Mouse (Mus musculus) kidney, adult 9 months (tissue): ENCODE results near the gene Copz1.

Experiments
- DNase-seq: peaks from one replicate; pipeline ENCODE4 v3.0.0; 2022

The Copz1 gene

DNA sequence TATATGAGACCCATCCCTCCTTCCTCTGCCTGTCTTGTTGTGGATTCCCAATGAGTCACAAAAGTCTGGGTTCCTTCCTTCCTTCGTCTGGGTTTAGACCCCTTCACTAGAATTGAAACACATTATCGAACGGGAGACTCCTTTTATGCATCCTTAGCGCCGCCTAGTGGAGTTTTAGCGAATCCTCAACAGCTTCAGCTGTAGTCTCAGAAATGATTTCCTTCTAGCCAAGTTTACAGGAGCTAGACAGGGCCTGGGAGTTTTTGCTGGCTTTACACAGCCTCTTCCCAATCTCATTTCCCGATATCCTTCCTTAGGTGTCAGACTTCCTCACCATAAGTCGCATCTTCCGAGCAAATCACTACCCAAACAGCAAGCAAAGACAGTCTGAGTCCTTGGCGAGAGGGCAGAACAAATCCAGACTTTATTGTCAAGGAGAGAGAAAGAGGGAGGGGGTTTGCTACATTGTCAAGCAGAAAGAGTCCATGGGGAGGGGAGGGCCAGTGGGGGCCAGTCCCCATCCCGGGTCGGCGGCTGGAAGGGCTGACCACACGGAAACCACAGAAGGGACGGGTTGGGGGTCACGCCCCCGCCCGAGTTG lies 41.1 kb downstream of the Copz1 start:
- peak; percentile 77 for DNase-seq

DNA sequence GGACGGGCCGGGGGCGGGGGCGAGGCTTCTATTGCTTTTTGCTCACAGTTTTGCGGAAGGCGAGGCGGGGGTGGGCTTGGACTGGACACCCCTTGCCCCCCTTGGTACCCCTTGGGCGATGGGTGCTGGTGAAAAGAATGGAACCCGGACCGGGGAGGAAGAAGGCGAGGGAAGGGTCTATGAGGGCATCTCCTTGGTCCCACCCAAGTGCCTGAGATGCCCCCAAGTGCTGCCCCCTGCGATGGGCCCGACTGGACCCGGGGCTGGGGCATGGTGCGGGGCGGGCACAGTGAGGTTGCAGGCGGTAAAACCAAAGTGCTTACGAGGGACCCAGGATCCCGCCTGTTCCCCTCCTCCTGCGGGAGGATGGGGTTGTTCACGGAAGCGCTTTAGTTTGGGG lies 41.7 kb downstream of the Copz1 start:
- no peak for DNase-seq

DNA sequence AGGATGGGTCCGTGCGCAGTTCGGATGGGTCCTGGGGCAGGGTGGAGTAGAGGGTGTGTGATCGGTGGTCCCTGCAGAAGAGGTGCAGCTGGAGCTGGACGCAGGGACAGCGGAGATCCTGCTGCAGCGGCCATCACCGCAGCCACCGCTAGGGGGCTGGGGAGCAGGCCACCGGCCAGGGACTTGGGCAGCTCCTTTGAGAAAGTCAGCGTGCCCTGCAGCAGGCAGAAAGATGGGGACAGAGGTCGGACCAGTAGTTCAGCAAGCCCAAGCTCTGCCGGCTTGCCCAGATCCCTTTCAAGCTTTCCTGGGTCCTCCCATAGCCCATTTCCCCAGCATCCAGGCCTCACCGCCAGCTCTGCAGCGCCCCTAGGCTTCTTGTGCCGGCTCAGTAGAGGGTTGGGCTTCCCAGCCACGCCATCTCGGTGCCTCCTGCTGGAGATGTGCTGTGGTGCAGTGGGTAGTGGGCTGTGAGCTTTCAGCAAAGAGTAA lies 42.5 kb downstream of the Copz1 start:
- DNase-seq = peak; percentile 79

DNA sequence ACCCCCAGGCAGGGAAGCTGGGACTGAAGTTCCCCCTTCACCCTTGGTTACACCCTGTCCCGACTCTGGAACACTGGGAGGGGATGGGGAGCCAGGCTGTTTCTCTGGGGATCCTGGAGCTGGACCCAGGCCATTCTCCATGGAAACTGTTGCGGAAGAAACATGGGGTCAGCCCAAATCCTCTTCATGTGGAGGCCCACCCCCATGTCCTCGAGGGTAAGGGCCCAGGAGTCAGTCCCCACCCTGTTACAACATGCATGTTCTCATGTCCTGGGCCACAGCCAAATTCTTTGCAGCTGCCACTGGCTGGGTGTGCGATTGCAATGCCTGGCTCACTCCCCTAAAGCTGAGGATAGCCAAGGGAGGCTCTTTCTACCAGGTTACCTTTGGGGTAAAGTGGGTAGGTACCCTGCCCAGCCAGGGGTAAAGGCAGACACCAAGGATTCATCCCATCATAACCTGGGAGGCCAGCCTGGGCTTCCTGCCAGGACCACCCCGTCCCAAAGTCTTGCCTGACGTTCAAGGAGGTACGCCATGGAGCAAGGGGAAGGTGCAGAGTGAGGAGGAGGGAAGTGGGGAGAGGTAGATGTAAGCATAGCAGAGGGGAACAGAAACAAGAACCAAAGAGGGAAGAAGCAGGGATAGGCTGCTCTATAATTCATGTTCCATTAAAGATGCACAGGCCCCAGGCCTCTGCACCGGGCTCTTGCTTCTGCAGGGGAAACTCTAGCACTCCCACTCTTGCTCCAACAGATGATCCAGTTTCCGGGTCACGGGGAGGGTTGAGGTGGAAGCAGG lies 43.7 kb downstream of the Copz1 start:
- DNase-seq = no peak

GRCm38 (mm10) chr15:103317120-103317519 lies 44.6 kb downstream of the Copz1 start:
- no peak for DNase-seq

GRCm38 (mm10) chr15:103317731-103318130 lies 45.2 kb downstream of the Copz1 start:
- DNase-seq = no peak

DNA sequence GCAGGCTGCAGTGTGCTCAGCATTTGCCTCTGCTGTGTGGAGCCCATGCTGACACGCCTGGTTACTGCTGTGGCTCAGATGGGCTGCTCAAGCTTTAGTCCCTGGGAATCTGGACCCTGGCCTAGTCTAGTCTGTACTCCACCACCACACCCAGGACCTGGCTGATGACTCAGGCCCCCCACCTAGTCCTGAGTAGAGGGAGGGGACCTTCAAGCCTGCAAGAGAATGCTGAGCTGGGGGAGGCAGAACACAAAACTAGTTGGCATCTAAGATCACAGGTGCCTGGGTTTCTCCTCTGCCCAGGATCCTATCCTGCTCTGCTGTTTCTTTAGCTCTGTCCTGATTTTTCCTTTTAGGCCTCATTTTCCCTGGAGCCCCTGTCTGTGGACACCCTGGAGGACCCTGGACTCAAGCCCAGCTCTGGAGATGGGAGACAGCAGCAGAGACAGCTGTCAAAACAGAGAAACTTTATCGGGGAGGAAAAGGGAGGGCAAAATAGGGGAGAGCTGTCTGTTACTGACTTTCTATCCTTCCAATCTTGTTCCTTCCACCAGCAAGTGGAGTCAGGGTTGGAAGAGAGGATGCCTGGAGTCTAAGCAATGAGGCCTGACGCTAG lies 45.8 kb downstream of the Copz1 start:
- no peak for DNase-seq

DNA sequence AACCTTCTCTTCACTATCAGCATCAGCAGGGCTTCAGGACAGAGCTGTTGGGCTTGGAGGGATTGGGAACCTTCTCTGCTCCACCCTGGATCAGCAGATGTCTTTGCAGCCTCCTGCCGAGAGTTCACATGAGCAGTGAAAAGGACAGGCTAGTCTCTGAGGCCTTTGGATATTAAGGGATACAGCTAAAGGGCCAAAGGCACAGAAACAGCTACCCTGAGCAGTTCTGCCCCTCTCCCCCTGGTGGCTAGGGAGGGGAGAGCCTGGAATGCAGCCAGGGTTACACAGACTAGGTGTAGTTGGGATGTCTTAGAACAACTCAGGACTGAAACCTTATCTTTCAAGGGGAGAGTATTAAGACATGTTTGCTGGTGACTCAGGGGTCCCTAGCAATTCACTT lies 48.6 kb downstream of the Copz1 start:
- DNase-seq = no peak

GRCm38 (mm10) chr15:103322396-103322795 lies 49.9 kb downstream of the Copz1 start:
- DNase-seq = no peak

GRCm38 (mm10) chr15:103323070-103323454 lies 50.5 kb downstream of the Copz1 start:
- no peak for DNase-seq

DNA sequence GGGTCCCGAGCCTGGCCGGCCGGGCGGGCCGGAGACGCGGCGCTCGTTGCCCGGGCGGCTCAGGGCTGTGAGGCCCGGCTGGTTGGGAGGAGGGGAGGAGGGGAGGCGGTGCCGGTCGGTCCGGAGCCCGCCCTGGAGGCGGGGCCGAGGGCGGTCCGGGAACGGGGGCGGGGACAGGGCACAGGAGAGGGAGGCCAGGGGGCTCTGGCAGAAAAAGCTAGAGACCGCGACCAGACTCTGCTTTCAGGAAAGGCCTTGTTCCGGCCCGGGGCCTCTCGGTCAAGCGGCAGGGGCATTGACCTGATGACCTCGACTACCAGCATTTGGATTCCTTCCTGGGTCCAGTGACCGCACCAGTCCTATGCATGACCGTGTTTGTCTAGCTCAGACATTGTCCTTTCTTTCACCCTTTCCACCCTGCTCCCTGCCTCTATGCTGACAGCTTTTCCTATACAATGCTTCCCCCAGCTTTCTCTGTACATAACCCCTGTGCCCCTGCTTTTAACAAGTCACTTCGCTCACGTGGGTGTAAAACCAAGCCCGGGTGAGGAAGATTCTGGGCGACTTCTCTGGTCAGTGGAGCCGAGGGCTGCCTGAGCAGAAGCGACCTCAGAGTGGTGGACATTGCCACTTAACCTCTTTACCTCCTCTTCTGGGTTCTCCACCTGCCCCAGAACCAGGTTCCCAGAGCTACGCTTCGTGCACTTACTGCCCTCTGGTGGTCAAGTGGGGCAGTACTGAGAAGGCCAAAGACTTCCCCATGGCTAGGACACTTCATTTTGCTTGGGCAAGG lies 51.1 kb downstream of the Copz1 start:
- DNase-seq = peak; percentile 87

DNA sequence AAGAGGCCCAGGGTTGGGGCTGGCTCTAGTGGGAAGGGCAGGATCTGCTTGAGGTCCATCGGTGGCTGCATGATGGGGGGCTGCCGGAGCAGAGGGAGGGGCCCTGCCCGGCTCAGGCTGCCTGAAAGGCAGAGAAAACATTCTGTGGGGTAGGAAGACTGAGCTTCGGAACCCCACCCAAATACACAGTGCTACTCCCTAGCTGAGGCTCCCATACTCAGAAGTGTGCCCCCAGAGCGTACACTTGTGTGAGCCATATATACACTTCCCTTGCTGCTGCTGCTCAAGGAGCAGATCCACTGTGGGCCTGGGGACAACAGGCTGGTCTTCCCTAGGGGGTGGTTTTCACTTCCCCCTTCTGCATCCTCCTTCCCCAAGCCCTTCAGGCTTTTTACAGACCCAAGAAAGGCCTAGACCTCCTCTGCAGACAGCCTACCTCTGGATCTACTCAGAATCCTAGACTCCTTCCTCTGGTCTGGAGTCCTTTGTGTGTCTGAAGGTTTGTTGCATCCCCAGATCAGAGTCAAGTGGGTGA lies 60.6 kb downstream of the Copz1 start:
- no peak for DNase-seq

DNA sequence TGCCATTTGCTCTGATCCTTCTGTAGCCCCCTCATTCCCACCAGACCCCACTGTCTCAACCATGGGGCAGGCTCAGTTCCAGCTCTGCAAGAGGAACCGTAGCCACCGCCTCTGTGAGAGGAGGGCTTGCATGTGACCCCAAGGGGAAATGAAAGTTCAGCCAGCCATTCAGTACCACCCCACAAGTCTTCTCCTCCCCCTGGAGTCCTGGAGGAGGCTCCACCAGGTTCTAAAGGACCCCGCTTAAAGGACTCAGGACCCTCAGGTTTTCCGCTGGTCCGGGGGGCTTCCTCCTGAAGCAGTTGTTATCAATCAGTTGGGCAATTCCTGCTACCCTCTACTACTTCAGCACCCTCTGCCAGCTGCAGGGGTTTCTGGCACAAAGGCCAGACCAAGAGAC lies 61.2 kb downstream of the Copz1 start:
- DNase-seq = no peak

- DNase-seq = no peak
Measured at GRCm38 (mm10) chr15:103334194-103334593, 61.7 kb downstream of the Copz1 start.

DNA sequence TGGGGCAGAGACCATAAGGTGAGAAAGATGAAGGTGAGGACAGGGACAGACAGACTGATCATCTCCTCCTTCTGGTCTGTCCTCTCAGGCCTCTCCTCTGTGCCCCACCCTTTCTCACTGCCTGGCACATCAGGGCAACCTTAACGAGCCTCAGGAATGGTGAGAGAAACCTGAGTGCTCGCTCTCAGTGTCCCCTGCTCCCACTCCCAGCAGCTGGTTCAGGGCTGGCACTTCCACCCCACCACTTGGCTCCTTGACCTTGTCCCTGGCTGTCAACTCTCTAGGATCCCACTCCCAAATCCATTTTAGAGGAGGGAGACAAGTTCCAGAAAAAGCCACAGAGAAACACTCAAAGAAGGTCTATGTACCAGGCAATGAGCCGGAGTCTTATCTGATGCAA lies 62.5 kb downstream of the Copz1 start:
- DNase-seq = no peak

GRCm38 (mm10) chr15:103335488-103336235 lies 63.1 kb downstream of the Copz1 start:
- DNase-seq = no peak

DNA sequence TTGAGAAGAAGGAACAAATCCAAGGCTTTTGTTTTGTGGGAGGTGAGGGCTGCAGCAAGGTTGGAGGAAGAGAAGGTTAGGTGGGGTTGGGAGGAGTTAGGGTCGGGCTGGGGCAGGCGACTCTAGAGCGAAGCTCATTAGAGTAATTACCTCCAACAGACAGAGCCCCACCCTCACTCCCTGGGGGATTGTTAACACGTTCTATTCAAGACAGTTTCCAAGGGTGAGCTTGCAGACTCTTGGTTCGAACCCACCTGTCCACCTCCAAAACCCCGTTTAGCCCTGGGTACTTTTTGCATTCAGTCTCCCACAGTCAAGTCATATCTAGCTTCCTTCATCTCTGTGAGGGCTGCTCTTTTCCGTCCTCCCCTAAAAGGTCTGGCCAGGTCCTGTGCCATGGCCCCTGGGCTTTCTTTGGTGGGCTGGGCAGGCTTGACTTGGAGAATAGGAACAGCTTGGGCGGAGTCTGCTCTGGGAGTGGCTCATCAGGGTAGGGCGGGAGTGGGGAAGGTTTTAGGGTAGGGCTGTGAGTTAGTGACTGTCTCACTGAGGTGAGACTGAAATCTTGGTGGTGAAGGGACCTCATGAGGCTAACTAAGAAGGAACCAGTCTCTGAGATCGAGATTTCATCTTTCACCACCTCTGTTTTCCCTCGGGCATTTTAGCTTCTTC lies 64.6 kb downstream of the Copz1 start:
- DNase-seq = no peak

DNA sequence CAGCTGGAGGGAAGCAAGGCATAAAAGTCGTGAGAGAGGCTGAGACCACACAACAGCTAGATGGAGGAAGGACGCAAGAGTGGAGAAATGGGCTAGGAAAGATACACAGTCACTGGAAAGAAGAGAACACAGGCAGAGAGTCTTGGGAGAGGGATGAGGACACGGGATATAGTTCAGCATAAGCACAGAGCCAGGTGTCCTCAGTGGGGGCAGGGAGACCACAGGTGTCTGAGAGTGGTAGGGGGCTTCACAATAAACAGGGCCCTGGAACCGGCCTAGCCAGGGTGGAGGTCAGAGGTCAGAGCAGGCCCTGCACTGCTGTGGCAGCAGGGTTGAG lies 66.3 kb downstream of the Copz1 start:
- no peak for DNase-seq

DNA sequence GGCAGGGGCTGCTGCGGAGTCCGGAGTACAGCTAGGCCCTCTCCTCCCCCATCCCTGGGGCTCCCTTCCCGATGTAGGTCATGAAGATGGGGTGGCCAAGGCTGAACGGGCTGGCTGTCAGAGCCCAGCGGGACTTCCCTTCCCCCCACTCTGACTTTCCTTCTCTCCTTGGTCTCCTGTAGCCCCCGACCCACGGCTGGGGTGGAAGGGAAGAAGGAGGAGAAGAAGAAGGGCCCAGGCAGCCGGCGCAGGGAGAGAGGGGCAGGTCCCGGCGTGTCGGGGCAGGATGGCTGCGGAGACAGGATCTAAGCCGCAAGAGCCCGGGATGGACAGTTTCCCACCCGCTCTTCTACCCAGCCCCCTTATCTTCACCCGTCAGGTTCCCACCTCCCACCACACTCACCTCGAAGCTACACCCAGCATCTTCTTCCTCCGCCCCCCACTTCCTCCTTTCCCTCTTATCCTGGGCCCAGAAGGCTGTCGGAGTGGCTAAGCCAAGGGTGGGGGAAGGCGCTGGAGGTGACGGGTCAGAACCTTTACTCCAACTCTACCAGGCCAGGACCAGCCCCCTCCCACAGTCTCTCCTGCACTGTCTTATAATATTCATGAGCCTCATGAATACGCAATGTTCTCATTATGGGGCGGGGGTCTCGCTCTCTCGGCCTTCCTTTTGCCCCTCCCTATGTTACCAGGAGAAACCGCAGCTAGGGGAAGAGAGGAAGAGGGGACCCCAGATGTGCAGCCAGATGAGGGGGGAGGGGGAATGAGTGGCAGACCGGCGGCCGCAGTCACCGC lies 66.8 kb downstream of the Copz1 start:
- no peak for DNase-seq

DNA sequence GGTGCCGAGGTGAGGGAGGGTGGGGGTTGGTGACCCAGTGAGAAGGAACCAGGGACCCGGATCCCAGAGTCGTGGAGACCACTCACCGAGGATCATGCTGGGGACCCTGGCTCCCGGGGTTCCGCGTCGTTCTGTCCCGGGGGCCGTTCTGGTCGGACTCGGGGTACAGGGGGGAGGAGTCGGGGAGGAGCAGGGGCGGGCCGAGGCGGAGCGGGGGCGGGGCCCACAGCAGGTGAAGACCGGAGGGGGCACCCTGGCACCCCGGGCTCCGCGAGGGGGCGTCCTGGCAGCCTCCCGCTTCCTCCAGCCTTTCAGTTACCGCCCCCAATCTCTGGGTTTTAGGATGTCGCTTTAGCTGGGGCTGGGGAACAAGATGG lies 67.4 kb downstream of the Copz1 start, which contains the start of gene Zfp385a:
Gene Zfp385a (minus strand): TSS at position 133 of the 377 bp plus-strand sequence.
- no peak for DNase-seq

GRCm38 (mm10) chr15:103340786-103341185 lies 68.3 kb downstream of the Copz1 start:
- no peak for DNase-seq
